Mouse (Mus musculus) heart, embryonic 12.5 days (tissue): ENCODE measurements at regions not wholly inside any gene's neighbourhood (a gene's known extent, or its start where the extent isn't known, plus 50 kb on each side); places are given as distances from the start of the nearest gene placed in this dataset.

Experiments used
- ATAC-seq: fragments of 200-750 bp; cut with Nextera tagmentation; 2 replicates; pipeline ENCODE4 v1.8.0; 2017; ENCODE audit warnings: moderate TSS enrichment, moderate library complexity; ENCODE audit not compliant: insufficient number of reproducible peaks, low FRiP score
- H3K27ac ChIP-seq: fragments of 300-500 bp; sonication (generic); 2 replicates; pipeline ENCODE4 v1.5.1; 2016; ENCODE audit warnings: mild to moderate bottlenecking, moderate library complexity; ENCODE audit not compliant: poor library complexity, severe bottlenecking
- H3K27me3 ChIP-seq: fragments of 300-500 bp; sonication (generic); replicated peaks from 2 replicates; pipeline ENCODE4 v1.6.1; 2016; ENCODE audit warnings: mild to moderate bottlenecking, moderate library complexity
- H3K36me3 ChIP-seq: fragments of 300-500 bp; sonication (generic); 2 replicates; pipeline ENCODE4 v1.6.1; 2016; ENCODE audit warnings: mild to moderate bottlenecking, moderate library complexity
- H3K4me1 ChIP-seq: fragments of 300-500 bp; sonication (generic); replicated peaks from 2 replicates; pipeline ENCODE4 v1.6.1; 2016; ENCODE audit warnings: mild to moderate bottlenecking
- H3K4me2 ChIP-seq: fragments of 300-500 bp; sonication (generic); 2 replicates; pipeline ENCODE4 v1.6.1; 2016; ENCODE audit warnings: mild to moderate bottlenecking, moderate library complexity
- H3K4me3 ChIP-seq: fragments of 300-500 bp; sonication (generic); 2 replicates; pipeline ENCODE4 v1.5.1; 2016; ENCODE audit warnings: mild to moderate bottlenecking
- H3K9ac ChIP-seq: fragments of 300-500 bp; sonication (generic); 2 replicates; pipeline ENCODE4 v1.6.1; 2016; ENCODE audit warnings: mild to moderate bottlenecking, moderate library complexity
- H3K9me3 ChIP-seq: fragments of 300-500 bp; sonication (generic); replicated peaks from 2 replicates; pipeline ENCODE4 v1.6.1; 2016; ENCODE audit warnings: mild to moderate bottlenecking, moderate library complexity
- WGBS: fragments of 180-500 bp; shearing (Covaris S2); methylation state at CpG from one replicate; pipeline ENCODE4 v1.1.7; 2016; 5-methylcytosine and 5-hydroxymethylcytosine counted together

GRCm38 (mm10) chr4:105282681-105283462 lies 125.7 kb downstream of the Plpp3 start:
- Histone ChIP-seq H3K27ac (no peak overlapping the region), H3K9ac (no peak overlapping the region), H3K27me3 (0 out of 2 replicates have a peak, but pooled peaks cover 3% of the 10 kb centered on the region), H3K4me3 (no peak overlapping the region), H3K9me3 (no peaks in the 10 kb centered on the region), H3K4me2 (no peak overlapping the region), H3K4me1 (peaks cover 27% of the 10 kb centered on the region), H3K36me3 (no peaks in the 10 kb centered on the region)
- no peak for ATAC-seq
- WGBS = 26% methylated on average over 6 of the region's 6 CpGs

GRCm38 (mm10) chr4:105285431-105286013 lies 128.4 kb downstream of the Plpp3 start:
- H3K36me3 ChIP-seq = no peaks in the 10 kb centered on the region
- no peak overlapping the region for H3K9ac ChIP-seq
- H3K4me2 ChIP-seq = no peak overlapping the region
- no peak overlapping the region for H3K4me3 ChIP-seq
- no peak for ATAC-seq
- no peaks in the 10 kb centered on the region for H3K9me3 ChIP-seq
- no peak overlapping the region for H3K27ac ChIP-seq
- peaks cover 7% of the 10 kb centered on the region; the same call in 1 of the 2 replicates for H3K27me3 ChIP-seq
- peaks cover 23% of the 10 kb centered on the region for H3K4me1 ChIP-seq
- 79% methylated on average over 5 of the region's 5 CpGs for WGBS

GRCm38 (mm10) chr4:105286299-105286698 lies 129.2 kb downstream of the Plpp3 start:
- 56% methylated on average over 6 of the region's 6 CpGs for WGBS
- no peak for ATAC-seq
- Histone ChIP-seq H3K9me3 (no peaks in the 10 kb centered on the region), H3K36me3 (no peaks in the 10 kb centered on the region), H3K4me2 (no peak overlapping the region), H3K27ac (no peak overlapping the region), H3K4me3 (no peak overlapping the region), H3K27me3 (peaks cover 4% of the 10 kb centered on the region; the same call in 1 of the 2 replicates), H3K9ac (no peak overlapping the region), H3K4me1 (peaks cover 26% of the 10 kb centered on the region)

DNA sequence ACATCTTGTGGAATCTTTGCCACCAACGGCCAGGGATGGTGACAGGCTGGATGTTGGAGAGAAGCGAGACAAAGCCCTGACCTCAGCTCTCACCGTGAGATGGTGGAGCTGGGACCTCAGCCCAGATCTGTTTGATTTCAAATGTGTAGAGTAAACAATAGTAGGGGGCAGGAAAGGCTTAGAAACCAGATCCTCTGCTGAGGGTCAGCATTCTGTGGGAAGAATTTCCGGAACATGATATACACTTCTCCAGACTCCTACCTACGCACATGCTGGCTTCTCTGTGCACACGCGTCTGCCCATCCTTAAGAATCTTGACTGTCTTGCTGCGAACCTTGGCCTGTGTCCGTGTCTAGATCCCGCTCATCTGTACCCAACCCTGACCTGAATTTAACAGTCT lies 129.7 kb downstream of the Plpp3 start:
- Histone ChIP-seq H3K4me1 (peaks cover 28% of the 10 kb centered on the region), H3K9ac (no peak overlapping the region), H3K27ac (no peak overlapping the region), H3K4me3 (no peak overlapping the region), H3K27me3 (peaks cover 4% of the 10 kb centered on the region; the same call in 1 of the 2 replicates), H3K4me2 (no peak overlapping the region), H3K36me3 (no peaks in the 10 kb centered on the region), H3K9me3 (no peaks in the 10 kb centered on the region)
- WGBS = 77% methylated on average over 10 of the region's 10 CpGs
- no peak for ATAC-seq

- Histone ChIP-seq H3K9ac (no peak overlapping the region), H3K9me3 (no peaks in the 10 kb centered on the region), H3K4me1 (peaks cover 23% of the 10 kb centered on the region), H3K4me3 (no peak overlapping the region), H3K27ac (no peak overlapping the region), H3K36me3 (no peaks in the 10 kb centered on the region), H3K4me2 (no peak overlapping the region), H3K27me3 (peaks cover 4% of the 10 kb centered on the region; the same call in 1 of the 2 replicates)
- WGBS = 74% methylated on average over 7 of the region's 7 CpGs
- no peak for ATAC-seq
Observed at GRCm38 (mm10) chr4:105287419-105287818, 130.3 kb downstream of the Plpp3 start.

- Histone ChIP-seq H3K4me1 (peaks cover 16% of the 10 kb centered on the region), H3K9me3 (no peaks in the 10 kb centered on the region), H3K4me3 (no peak overlapping the region), H3K4me2 (no peak overlapping the region), H3K27ac (no peak overlapping the region), H3K36me3 (no peaks in the 10 kb centered on the region), H3K9ac (no peak overlapping the region), H3K27me3 (peaks cover 4% of the 10 kb centered on the region; the same call in 1 of the 2 replicates)
- no peak for ATAC-seq
- 65% methylated on average over 4 of the region's 4 CpGs for WGBS
Observed at GRCm38 (mm10) chr4:105289635-105290034, 132.5 kb downstream of the Plpp3 start.

DNA sequence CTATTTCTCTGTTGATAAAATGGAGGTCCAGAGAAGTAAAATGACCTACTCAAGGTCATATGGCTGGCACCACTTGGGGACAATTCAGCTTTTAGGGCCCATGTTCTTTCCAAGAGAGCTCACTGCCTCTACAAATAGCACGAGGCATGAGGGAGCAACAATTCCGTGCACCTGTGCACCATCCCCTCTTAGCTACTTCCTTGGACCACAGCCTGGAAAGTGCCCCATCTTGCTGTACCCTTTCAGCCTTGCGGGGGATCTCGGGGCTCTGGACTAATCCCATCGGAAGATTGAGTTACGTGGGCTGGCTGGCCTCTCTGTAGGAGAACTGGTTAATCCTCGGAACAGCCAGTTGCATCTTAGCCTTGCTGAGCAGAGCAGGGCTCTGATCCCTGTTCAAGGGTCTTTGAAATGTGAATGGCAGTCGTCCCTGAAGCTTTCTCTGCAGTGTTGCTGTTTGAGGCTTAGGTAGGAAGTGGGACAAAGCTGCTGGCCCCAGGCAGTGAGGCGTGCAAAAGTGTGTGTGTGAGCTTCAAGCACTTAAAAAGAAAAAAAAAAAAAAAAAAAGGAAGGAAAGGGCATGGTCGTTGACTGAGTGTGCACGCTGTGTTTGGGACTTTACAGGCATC lies 133.8 kb downstream of the Plpp3 start:
- Histone ChIP-seq H3K36me3 (no peaks in the 10 kb centered on the region), H3K4me3 (no peak overlapping the region), H3K27ac (no peak overlapping the region), H3K27me3 (peaks cover 4% of the 10 kb centered on the region; the same call in 1 of the 2 replicates), H3K9ac (no peak overlapping the region), H3K4me1 (peaks cover 16% of the 10 kb centered on the region), H3K9me3 (no peaks in the 10 kb centered on the region), H3K4me2 (no peak overlapping the region)
- 33% methylated on average over 11 of the region's 11 CpGs for WGBS
- no peak for ATAC-seq

DNA sequence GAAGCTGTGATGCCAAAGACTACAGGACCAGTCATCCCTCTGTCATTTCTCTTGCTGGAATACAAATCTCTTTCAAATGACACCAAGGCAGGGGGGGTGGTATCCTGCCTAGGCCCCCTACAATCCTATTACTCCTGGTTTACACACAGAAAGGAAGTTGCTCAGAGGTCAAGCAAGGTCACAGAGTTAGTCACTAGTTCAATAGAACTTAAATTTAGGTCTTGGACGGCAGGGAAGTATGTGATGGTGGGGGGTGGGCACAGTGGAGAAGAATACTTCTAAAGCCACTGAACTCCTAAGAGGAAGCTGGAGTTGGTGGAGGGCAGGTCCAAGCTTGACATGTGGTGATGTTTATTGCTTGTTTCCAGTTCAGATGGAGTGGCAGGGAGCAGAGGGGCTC lies 134.4 kb downstream of the Plpp3 start:
- Histone ChIP-seq H3K4me2 (no peak overlapping the region), H3K27ac (no peak overlapping the region)
- 11% methylated on average over 1 of the region's 1 CpGs for WGBS

GRCm38 (mm10) chr4:105299358-105299757 lies 142.2 kb downstream of the Plpp3 start:
- Histone ChIP-seq H3K9me3 (no peaks in the 10 kb centered on the region), H3K4me2 (no peak overlapping the region), H3K27me3 (no peaks in the 10 kb centered on the region), H3K4me1 (no peaks in the 10 kb centered on the region), H3K36me3 (no peaks in the 10 kb centered on the region), H3K9ac (no peak overlapping the region), H3K27ac (no peak overlapping the region), H3K4me3 (no peak overlapping the region)
- ATAC-seq = no peak
- 79% methylated on average over 6 of the region's 6 CpGs for WGBS

More for the DNA sequence above, 134.4 kb downstream of the Plpp3 start:
- Histone ChIP-seq H3K27me3 (peaks cover 4% of the 10 kb centered on the region; the same call in 1 of the 2 replicates), H3K4me3 (no peak overlapping the region), H3K9me3 (no peaks in the 10 kb centered on the region), H3K4me1 (peaks cover 13% of the 10 kb centered on the region), H3K9ac (no peak overlapping the region), H3K36me3 (no peaks in the 10 kb centered on the region)
- ATAC-seq = no peak

DNA sequence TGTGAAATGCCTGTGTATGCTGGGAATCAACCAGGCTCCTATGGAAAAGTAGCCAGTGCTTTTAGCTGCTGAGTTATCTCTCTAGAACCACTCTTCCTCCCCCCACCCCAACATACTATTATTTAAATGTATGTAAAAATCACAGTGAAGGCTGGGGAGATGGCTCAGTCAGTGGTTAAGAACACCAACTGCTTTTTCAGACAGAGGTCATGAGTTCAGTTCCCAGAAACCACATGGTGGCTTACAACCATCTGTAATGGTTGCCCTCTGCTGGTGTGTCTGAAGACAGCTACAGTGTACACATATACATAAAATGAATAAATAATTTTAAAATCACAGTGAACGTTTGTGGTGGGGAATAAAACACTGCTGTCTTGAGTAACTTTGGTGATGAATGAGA lies 144.4 kb downstream of the Plpp3 start:
- 0 out of 2 replicates have a peak, but pooled peaks cover under 1% of the 10 kb centered on the region for H3K4me1 ChIP-seq
- H3K27me3 ChIP-seq = no peaks in the 10 kb centered on the region
- H3K36me3 ChIP-seq = no peaks in the 10 kb centered on the region
- ATAC-seq = no peak
- H3K9me3 ChIP-seq = no peaks in the 10 kb centered on the region; the same call in 1 of the 2 replicates
- no peak overlapping the region for H3K9ac ChIP-seq
- no peak overlapping the region for H3K4me3 ChIP-seq
- WGBS = 64% methylated on average over 1 of the region's 1 CpGs
- no peak overlapping the region for H3K27ac ChIP-seq
- no peak overlapping the region for H3K4me2 ChIP-seq

GRCm38 (mm10) chr4:105304166-105304565 lies 147.0 kb downstream of the Plpp3 start:
- H3K9me3 ChIP-seq = no peaks in the 10 kb centered on the region; the same call in 1 of the 2 replicates
- no peak overlapping the region for H3K9ac ChIP-seq
- no peak overlapping the region for H3K4me2 ChIP-seq
- H3K4me1 ChIP-seq = 0 out of 2 replicates have a peak, but pooled peaks cover 3% of the 10 kb centered on the region
- no peaks in the 10 kb centered on the region for H3K36me3 ChIP-seq
- no peak overlapping the region for H3K4me3 ChIP-seq
- H3K27me3 ChIP-seq = no peaks in the 10 kb centered on the region
- WGBS = 62% methylated on average over 2 of the region's 2 CpGs
- H3K27ac ChIP-seq = no peak overlapping the region
- no peak for ATAC-seq
